Mouse (Mus musculus): ENCODE measurements around the gene Myo1b. TPM values are rescaled to one million over a fixed set of nuclear protein-coding genes. Genes with fewer than 3 reads are reported as not detected.

Myo1b gene
- total and polyA plus RNA-seq, 2 experiments = 35.1 to 176 TPM

DNA sequence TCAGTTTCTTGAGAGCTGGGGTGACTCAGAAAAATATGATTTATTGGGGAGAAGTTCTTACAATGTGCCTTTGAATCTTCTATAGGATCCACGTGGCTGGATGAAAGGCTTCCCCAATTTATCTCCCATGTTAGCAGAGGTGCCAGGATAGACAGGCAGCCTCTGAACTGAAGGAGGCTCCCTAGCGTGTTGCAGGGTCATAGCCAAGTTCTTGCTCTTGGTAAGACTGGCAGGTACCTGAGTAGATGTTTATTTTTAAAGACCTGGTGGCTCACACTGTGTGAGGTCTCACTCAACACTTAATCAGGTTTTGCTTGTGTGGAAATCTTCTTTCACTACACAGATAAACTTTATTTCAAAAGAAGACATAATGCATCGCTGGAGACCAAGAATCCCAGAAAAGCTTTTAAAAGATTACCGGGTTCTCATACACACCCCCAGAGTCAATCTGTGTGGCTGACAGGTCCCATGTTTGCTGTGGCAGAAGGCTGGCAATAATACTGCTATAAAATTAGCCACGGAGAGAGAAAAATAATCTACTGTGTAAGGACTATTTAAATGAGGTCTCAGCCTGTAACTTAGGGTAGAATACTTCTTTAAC is 176.5 kb downstream of the Myo1b start:
- Histone ChIP-seq H3K27me3 (ENCODE audit: control insufficient read depth, insufficient read depth, low read length) (no peaks in the 10 kb centered on the region), H3K4me3 (ENCODE audit: insufficient read depth, low read depth, low read length) (no peak overlapping the region), H3K9ac (ENCODE audit: low read depth, low read length) (no peak overlapping the region), H3K4me1 (ENCODE audit: control insufficient read depth, insufficient read depth, low read length) (peaks cover 15% of the 10 kb centered on the region), H3K79me2 (ENCODE audit: control insufficient read depth, insufficient read depth, low read length) (no peaks in the 10 kb centered on the region), H3K36me3 (ENCODE audit: control insufficient read depth, insufficient read depth, low read length) (no peaks in the 10 kb centered on the region), H3K27ac (replicated peaks; ENCODE audit: insufficient read depth, low read depth, low read length) (no peak overlapping the region)
- WGBS = 87% methylated on average over 5 of the region's 5 CpGs
- no peak for DNase-seq (ENCODE audit: extremely low read depth, low read depth, low spot score)
- TF ChIP-seq CTCF (IDR thresholded peaks at IDR 0.05; ENCODE audit: low read depth, low read length) (no peak), POLR2A (IDR thresholded peaks at IDR 0.05; ENCODE audit: extremely low read depth, insufficient read depth, low read length) (no peak)

- H3K9ac ChIP-seq (ENCODE audit: low read depth, low read length) = no peak overlapping the region
- DNase-seq (ENCODE audit: extremely low read depth, low read depth, low spot score) = no peak
- no peak for TF ChIP-seq POLR2A (IDR thresholded peaks at IDR 0.05; ENCODE audit: extremely low read depth, insufficient read depth, low read length)
- TF ChIP-seq CTCF (IDR thresholded peaks at IDR 0.05; ENCODE audit: low read depth, low read length) = no peak
- H3K4me3 ChIP-seq (ENCODE audit: insufficient read depth, low read depth, low read length) = no peak overlapping the region
- no peaks in the 10 kb centered on the region for H3K36me3 ChIP-seq (ENCODE audit: control insufficient read depth, insufficient read depth, low read length)
- WGBS = 93% methylated on average over 2 of the region's 2 CpGs
- no peak overlapping the region for H3K27ac ChIP-seq (replicated peaks; ENCODE audit: insufficient read depth, low read depth, low read length)
- peaks cover 14% of the 10 kb centered on the region for H3K4me1 ChIP-seq (ENCODE audit: control insufficient read depth, insufficient read depth, low read length)
- H3K79me2 ChIP-seq (ENCODE audit: control insufficient read depth, insufficient read depth, low read length) = no peaks in the 10 kb centered on the region
- no peaks in the 10 kb centered on the region for H3K27me3 ChIP-seq (ENCODE audit: control insufficient read depth, insufficient read depth, low read length)
Observed at GRCm38 (mm10) chr1:51736822-51737221, 179.0 kb downstream of the Myo1b start.

DNA sequence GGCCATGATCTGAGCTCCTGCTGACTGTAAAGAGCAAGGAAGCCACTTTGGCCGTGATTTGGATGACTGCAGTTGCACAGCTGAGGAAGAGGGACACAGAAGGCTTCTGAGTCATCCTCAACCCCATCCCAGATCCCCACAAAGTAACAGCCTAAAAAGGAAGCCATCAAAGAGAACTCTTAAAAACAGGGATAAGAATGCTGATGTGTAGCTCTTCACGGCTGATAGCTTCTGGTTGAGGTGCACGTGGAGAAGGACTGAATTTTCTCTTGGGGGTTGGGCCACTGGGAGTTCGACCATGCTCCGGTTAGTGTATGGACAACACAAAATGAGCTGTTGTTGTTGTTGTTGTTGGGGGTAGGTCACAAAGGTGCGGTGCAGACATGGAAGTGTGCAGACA is 181.2 kb downstream of the Myo1b start:
- H3K79me2 ChIP-seq (ENCODE audit: control insufficient read depth, insufficient read depth, low read length) = no peaks in the 10 kb centered on the region
- no peaks in the 10 kb centered on the region for H3K27me3 ChIP-seq (ENCODE audit: control insufficient read depth, insufficient read depth, low read length)
- DNase-seq (ENCODE audit: extremely low read depth, low read depth, low spot score) = no peak
- no peaks in the 10 kb centered on the region for H3K36me3 ChIP-seq (ENCODE audit: control insufficient read depth, insufficient read depth, low read length)
- H3K4me3 ChIP-seq (ENCODE audit: insufficient read depth, low read depth, low read length) = no peak overlapping the region
- no peak overlapping the region for H3K9ac ChIP-seq (ENCODE audit: low read depth, low read length)
- no peak overlapping the region for H3K27ac ChIP-seq (replicated peaks; ENCODE audit: insufficient read depth, low read depth, low read length)
- WGBS = 87% methylated on average over 6 of the region's 6 CpGs
- TF ChIP-seq CTCF (IDR thresholded peaks at IDR 0.05; ENCODE audit: low read depth, low read length) (no peak), POLR2A (IDR thresholded peaks at IDR 0.05; ENCODE audit: extremely low read depth, insufficient read depth, low read length) (no peak)
- no peaks in the 10 kb centered on the region for H3K4me1 ChIP-seq (ENCODE audit: control insufficient read depth, insufficient read depth, low read length)

GRCm38 (mm10) chr1:51729407-51729806 is 186.5 kb downstream of the Myo1b start:
- Histone ChIP-seq H3K79me2 (ENCODE audit: control insufficient read depth, insufficient read depth, low read length) (no peaks in the 10 kb centered on the region), H3K9ac (ENCODE audit: low read depth, low read length) (no peak overlapping the region)
- WGBS = 93% methylated on average over 1 of the region's 1 CpGs

GRCm38 (mm10) chr1:51728816-51729215 is 187.1 kb downstream of the Myo1b start:
- 37% methylated on average over 4 of the region's 4 CpGs for WGBS
- TF ChIP-seq POLR2A (IDR thresholded peaks at IDR 0.05; ENCODE audit: extremely low read depth, insufficient read depth, low read length) (no peak), CTCF (IDR thresholded peaks at IDR 0.05; ENCODE audit: low read depth, low read length) (no peak)
- no peaks in the 10 kb centered on the region for H3K79me2 ChIP-seq (ENCODE audit: control insufficient read depth, insufficient read depth, low read length)

More at GRCm38 (mm10) chr1:51729407-51729806, 186.5 kb downstream of the Myo1b start:
- Histone ChIP-seq H3K36me3 (ENCODE audit: control insufficient read depth, insufficient read depth, low read length) (no peaks in the 10 kb centered on the region), H3K4me3 (ENCODE audit: insufficient read depth, low read depth, low read length) (no peak overlapping the region), H3K27me3 (ENCODE audit: control insufficient read depth, insufficient read depth, low read length) (no peaks in the 10 kb centered on the region), H3K4me1 (ENCODE audit: control insufficient read depth, insufficient read depth, low read length) (no peaks in the 10 kb centered on the region; the same call in 1 of the 2 replicates), H3K27ac (replicated peaks; ENCODE audit: insufficient read depth, low read depth, low read length) (no peak overlapping the region)
- DNase-seq (ENCODE audit: extremely low read depth, low read depth, low spot score) = no peak
- TF ChIP-seq POLR2A (IDR thresholded peaks at IDR 0.05; ENCODE audit: extremely low read depth, insufficient read depth, low read length) (no peak), CTCF (IDR thresholded peaks at IDR 0.05; ENCODE audit: low read depth, low read length) (no peak)

More at GRCm38 (mm10) chr1:51728816-51729215, 187.1 kb downstream of the Myo1b start:
- Histone ChIP-seq H3K27ac (replicated peaks; ENCODE audit: insufficient read depth, low read depth, low read length) (no peak overlapping the region), H3K4me3 (ENCODE audit: insufficient read depth, low read depth, low read length) (no peak overlapping the region), H3K9ac (ENCODE audit: low read depth, low read length) (no peak overlapping the region), H3K27me3 (ENCODE audit: control insufficient read depth, insufficient read depth, low read length) (no peaks in the 10 kb centered on the region), H3K4me1 (ENCODE audit: control insufficient read depth, insufficient read depth, low read length) (no peaks in the 10 kb centered on the region; the same call in 1 of the 2 replicates), H3K36me3 (ENCODE audit: control insufficient read depth, insufficient read depth, low read length) (no peaks in the 10 kb centered on the region)
- DNase-seq (ENCODE audit: extremely low read depth, low read depth, low spot score) = peak; percentile 57

Data from liver, adult 2 months (tissue).